Mouse (Mus musculus): Measurements from ENCODE around the gene Chml. TPM values are rescaled to one million over a fixed set of nuclear protein-coding genes. Genes with fewer than 3 reads are reported as not detected.

The Chml gene
- 1 to 10 TPM; 4.3 TPM for total RNA-seq (2021)
- long read RNA-seq, experiment 1 = 0 reads
- long read RNA-seq, experiment 2, full-length matches to known transcripts = 2 of 2 reads
- long read RNA-seq, experiment 2, partial matches to known transcripts = 0 of 2 reads
- long read RNA-seq, experiment 2, other reads (novel, unspliced or antisense) = 0 of 2 reads

DNA sequence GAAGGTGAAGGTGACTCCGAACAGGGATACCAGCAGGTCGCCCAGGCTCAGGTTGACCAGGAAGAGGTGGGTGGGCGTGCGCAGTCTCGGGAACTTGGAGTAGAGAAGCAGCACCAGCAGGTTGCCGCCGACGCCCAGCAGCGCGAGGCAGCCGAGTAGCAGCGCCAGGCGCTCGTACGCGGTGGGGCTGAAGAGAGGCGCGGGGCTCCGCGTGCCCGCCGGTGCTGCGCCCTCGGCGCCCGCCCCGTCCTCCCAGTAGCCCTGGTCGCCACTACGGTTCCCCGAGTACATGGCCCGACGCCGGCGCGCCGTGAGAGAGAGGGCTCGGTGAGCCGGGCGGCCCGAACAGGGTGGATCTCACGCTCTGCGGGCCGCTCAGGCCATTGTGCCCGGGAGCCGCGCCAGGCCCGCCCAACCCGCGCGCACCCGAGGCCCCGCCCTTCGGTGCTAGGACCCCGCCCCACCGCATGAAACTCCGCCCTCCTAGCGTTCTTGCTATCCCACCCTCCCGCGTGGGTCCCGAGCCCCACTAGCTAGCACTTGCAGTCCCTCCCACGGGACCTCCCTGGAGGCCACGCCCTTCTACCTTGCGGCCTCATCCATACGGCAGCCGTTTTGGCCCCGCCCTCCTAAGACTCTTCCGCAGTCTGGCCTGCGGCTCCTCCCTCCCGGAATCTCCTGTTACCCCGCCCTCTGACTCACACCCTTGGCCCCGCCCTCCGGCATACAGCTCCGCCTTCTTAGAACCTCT, at the start of gene Chml, which contains the start of gene Opn3:
Gene Chml, minus strand, starts transcription at position 656 of the 751 bp plus-strand sequence.
Gene Opn3, minus strand, starts transcription at position 531 of the 751 bp plus-strand sequence.
- no peak for TF ChIP-seq CTCF (conservative IDR thresholded peaks at IDR 0.05)
- DNase-seq (ENCODE audit: low spot score in 2 of 2) = peak; percentile 94 to 97
- H3K27ac ChIP-seq = peak within 1 kb of the TSS; percentile 86
- H3K4me3 ChIP-seq = peak within 1 kb of the TSS; percentile 66

DNA sequence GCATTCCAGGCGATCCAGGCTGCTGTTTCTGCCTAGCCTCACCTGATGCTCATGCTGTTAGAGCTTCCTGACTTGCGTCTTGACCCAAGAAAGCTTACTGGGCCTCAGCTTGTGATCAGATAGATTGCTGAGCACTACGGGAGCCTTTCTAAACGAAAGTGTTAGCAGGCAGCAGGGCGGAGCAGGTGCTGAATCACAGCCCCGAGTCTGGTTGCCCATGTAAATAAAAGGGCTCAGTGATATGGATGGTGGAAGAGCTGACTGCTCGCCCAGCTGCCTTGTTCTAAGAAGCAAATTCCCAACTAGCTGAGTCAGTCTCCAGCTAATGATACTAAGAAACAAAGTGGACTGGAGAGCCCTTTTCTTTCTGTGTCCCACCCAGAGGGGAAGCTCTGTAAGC, 33.1 kb upstream of the Chml start:
- no peak for TF ChIP-seq CTCF (conservative IDR thresholded peaks at IDR 0.05)
- no peak overlapping the region for H3K4me3 ChIP-seq
- H3K27ac ChIP-seq = no peak overlapping the region
- DNase-seq (ENCODE audit: low spot score in 2 of 2) = no peak

DNA sequence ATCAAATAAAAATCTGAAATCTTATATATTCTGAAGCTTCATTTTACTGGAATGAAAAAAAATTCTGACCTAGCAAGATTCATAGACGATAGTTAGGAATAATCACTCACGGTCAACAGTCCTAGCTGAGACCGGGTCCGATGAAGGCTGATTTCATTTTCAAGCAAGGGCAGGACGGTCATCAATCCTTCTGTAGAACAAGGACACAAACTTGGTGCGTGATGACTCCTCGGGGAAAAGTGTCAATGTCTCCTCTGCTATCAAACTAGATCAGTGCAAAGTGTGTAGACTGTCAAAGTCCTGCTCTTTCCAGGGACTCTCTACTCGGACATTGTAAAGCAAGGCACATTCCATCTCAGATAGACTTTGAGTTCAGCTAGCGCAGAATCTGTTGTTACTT, 24.1 kb upstream of the Chml start:
- DNase-seq (ENCODE audit: low spot score in 2 of 2) = no peak
- no peak overlapping the region for H3K27ac ChIP-seq
- TF ChIP-seq CTCF (conservative IDR thresholded peaks at IDR 0.05) = no peak
- no peak overlapping the region for H3K4me3 ChIP-seq

DNA sequence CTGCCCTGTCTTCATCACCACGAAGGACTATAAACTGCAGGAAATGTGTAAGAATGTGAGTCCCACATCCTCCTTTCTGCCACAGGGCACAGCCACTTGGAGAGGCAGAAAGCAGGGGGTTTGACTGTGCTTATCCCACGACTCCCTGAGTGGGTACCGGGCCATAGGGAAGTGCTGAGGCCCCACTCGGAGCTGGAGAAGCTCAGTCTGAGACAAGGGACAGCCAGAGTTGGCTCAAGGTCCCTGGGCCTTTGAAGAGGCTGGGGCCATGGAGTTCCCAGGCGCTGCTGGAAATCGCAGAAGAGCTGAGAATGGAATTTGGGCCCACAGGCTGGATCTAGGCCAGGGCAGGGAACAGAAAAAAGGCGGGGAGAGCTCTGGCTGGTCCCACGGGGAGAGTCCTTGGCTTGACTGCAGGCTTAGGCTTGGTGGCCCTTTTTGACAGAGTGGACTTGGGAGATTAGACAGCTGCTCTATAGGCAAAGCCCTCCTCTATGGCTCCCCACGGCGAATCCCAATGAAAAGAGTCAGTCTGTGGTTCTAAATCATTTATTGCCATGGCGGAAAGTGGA, 19.7 kb upstream of the Chml start:
- no peak overlapping the region for H3K4me3 ChIP-seq
- TF ChIP-seq CTCF (conservative IDR thresholded peaks at IDR 0.05) = no peak
- no peak for DNase-seq (ENCODE audit: low spot score in 2 of 2)

DNA sequence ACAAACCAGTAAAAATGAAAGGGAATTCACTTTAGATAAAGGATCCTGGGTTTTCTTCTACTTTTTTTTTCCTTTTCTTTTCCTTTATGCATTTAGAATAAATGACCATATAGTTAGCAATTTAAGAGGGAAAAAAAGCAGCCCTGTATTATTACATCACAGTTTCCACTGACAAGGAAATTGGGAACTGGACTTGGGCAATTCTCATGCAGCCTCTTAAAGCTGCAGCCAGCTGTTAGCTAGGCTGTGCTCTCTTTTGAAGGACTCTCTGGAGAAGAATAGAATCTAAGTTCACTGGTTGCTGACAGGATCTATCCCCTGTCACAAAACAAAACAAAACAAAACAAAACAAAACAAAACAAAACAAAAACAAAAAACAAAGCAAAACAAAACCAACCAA, 15.3 kb upstream of the Chml start:
- Histone ChIP-seq H3K27ac (no peak overlapping the region), H3K4me3 (no peak overlapping the region)
- TF ChIP-seq CTCF (conservative IDR thresholded peaks at IDR 0.05) = no peak
- DNase-seq (ENCODE audit: low spot score in 2 of 2) = no peak

More for the DNA sequence above, 19.7 kb upstream of the Chml start:
- no peak overlapping the region for H3K27ac ChIP-seq

DNA sequence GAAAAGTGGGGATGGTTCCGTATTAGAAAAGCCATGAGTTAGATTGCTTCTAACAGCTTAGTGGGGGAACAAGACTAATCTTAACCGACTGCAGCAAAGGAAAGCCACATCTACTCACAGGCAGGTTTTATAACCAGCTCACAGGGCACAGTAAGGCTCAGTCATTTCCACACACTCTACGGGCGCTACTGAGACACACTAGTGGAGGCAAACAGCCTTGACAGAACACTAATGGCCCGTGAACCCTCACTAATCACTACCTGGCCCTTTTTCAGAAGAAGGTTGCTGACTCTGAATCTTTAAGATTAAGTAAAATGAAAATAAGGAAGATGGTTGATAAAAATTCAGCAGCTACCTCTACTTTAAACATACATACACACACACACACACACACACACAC, 14.9 kb upstream of the Chml start:
- DNase-seq (ENCODE audit: low spot score in 2 of 2) = no peak
- no peak for TF ChIP-seq CTCF (conservative IDR thresholded peaks at IDR 0.05)
- Histone ChIP-seq H3K4me3 (no peak overlapping the region), H3K27ac (no peak overlapping the region)

DNA sequence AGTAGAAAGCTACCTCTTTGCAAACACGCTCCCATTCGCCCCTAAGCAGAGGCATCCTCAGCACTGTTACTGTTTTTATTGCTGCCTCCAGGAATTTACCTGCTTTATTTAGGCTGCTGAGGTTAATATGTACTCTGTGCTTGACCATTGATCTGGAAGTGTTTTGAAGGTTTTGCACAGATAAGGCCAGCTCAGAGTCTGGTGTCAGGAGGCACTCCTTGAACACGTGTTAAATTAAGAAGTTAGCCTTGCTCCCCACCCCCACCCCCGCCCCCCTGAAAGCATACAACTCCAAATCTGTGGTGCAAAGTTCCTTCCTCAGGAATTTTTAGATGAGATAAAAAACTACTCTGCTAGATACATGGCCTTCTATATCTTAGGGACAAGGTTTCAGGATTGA, 8.4 kb upstream of the Chml start:
- no peak for TF ChIP-seq CTCF (conservative IDR thresholded peaks at IDR 0.05)

DNA sequence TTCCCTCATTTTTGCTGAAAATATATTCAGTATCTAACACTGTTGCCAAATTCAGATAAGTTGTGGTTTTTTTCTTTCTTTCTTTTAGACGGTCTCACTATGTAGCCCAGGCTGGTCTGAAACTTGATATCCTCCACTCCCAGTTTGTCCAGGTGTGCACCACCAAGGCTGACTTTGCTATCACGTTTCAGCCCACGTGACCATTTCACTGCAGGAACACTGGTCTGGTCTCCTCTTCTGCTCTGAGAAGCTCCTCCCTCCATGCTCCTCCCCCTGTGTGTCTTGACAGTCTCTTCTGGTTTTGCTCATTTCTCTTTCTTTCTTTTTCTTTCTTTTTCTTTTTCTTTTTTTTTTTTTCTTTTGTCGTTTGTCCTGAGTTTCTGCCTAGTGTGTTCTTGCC, 7.1 kb upstream of the Chml start:
- Histone ChIP-seq H3K27ac (no peak overlapping the region), H3K4me3 (no peak overlapping the region)
- no peak for TF ChIP-seq CTCF (conservative IDR thresholded peaks at IDR 0.05)
- no peak for DNase-seq (ENCODE audit: low spot score in 2 of 2)

More for the DNA sequence above, 8.4 kb upstream of the Chml start:
- Histone ChIP-seq H3K27ac (no peak overlapping the region), H3K4me3 (no peak overlapping the region)
- no peak for DNase-seq (ENCODE audit: low spot score in 2 of 2)

DNA sequence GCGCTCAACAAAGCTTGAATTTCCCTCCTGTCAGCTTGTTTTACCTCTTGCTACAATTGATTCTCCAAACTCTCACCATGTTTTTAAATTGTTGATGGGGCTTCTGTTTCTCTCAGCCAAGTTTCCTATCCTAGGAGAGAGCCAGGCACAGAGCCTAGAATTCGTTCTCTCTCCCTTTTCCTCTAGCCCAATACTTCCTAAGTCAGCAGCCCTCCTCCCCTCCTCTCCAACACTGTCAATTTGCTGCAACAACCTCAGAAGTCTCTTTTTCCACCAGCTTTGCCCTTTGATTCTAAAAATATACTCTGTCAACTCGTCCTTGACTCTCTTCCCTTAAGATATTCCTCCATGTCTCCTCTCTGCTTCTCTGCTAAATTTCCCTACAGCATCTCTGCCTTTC, 6.7 kb upstream of the Chml start:
- Histone ChIP-seq H3K27ac (no peak overlapping the region), H3K4me3 (no peak overlapping the region)
- no peak for TF ChIP-seq CTCF (conservative IDR thresholded peaks at IDR 0.05)
- DNase-seq (ENCODE audit: low spot score in 2 of 2) = no peak

DNA sequence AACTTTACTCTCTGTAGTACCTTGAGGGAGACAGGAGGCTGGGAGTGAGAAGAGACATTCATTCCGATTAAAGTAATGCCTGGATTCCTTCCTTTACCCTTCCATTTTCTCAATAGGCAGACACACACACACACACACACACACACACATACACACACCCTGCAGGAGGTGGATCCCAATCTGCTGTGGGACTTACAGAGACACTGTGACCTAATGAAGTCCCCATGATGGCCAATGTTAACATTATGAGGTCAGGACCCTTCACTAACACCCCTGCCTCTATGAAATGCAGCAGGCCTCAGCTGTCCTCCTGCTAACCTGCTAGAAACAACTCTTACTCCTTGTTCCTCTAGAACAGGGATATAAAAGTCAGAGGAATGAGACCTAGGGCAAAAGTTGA, 5.6 kb upstream of the Chml start, which contains the start of gene Wdr64:
Gene Wdr64, plus strand, starts transcription at position 301 of the 400 bp plus-strand sequence.
- no peak within 1 kb of the TSS for H3K4me3 ChIP-seq
- no peak for TF ChIP-seq CTCF (conservative IDR thresholded peaks at IDR 0.05)
- no peak for DNase-seq (ENCODE audit: low spot score in 2 of 2)
- H3K27ac ChIP-seq = no peak within 1 kb of the TSS

DNA sequence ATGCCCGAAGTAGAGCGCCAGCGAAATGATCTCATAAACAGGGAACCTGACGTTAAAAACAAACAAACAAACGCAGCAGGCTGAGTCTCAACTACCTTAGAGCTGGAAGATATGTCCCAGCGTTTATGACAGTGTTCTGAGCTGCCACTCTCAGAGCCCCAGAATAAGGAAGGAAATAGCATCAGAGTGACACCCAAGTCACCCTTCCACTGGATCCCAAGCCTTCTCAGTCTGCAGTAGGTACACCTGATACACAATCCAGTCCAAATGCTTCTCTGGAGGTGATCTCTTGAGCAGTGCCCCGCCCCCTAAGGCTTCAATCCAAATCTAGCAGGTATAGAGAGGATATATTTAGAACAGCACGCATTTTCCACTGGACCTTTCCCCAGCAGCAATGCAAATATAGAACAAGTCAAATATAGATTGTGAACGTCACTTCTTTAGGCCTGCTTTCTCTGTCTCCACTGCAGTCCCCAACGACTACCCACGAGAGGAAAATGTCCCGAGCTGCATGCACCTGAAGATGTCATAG, 794 bp upstream of the Chml start:
- DNase-seq (ENCODE audit: low spot score in 2 of 2) = no peak
- TF ChIP-seq CTCF (conservative IDR thresholded peaks at IDR 0.05) = no peak
- Histone ChIP-seq H3K27ac (no peak overlapping the region), H3K4me3 (peak overlapping the region; percentile 66)

DNA sequence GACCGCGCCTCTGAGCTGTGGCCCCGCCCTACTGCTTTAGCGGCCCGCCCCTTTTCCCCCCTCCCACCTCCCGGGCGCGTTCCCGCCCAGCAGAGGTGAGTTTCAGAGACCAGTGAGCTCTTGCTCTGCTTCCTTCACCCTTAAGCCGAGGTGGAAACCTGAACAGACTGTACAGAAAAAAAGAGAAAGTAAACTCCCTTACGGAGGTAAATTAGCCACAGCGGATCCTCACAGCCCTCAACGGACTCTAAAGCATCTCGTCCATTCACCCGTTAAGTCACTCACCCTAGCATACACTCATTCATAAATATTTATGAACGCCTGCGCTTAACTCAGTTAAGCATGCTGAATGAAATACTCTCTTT, 278 bp upstream of the Chml start:
- Histone ChIP-seq H3K27ac (no peak overlapping the region), H3K4me3 (peak overlapping the region; percentile 66)
- TF ChIP-seq CTCF (conservative IDR thresholded peaks at IDR 0.05) = no peak
- no peak for DNase-seq (ENCODE audit: low spot score in 2 of 2)

DNA sequence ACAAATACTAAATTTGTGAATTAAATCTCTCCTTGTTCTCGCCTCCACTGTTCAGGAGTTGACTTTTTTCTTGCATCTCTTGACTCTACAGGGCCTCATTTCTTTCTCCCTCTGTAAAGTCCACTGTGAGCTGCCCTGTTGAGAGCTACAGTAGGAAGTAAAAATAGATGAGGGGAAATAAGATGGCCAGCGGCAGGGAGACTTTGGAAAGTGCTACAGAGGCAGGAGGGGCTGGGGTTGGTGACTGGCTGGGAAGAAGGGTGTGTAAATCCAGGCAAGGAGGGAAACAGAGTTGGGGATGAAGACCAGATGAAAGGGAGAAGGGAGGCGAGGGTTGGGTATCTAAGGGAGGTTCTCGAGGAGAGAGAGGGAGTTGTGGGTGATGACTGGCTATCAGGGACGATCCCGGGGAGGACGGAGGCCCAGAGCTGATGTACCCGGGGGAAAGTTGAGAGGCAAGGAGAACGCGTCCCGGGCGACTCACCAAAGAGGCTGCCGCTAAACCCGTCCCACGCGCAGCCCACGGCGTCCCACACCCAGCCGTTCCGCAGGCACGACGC, 935 bp downstream of the Chml start:
- no peak for DNase-seq (ENCODE audit: low spot score in 2 of 2)
- H3K4me3 ChIP-seq = peak overlapping the region; percentile 66
- peak overlapping the region; percentile 86 for H3K27ac ChIP-seq
- TF ChIP-seq CTCF (conservative IDR thresholded peaks at IDR 0.05) = no peak
